Mouse (Mus musculus) spleen, embryonic (tissue): ENCODE data around the gene Tmem256.

Source experiments
- CTCF ChIA-PET: fragments of 350-600 bp; sonication (Branson Sonifier 250); formaldehyde crosslinking; loops from one replicate; lab custom pipeline; 2022; lab: Charles Lee

Gene Tmem256

GRCm38 (mm10) chr11:69807641-69808040 is 30.7 kb upstream of the Tmem256 start:
- CTCF ChIA-PET = interaction anchor here (0.7 kb wide), 1 partner anchor 120 kb away, joined by 6 read pairs; no protein-coding TSS in a partner anchor

GRCm38 (mm10) chr11:69810280-69810679 is 28.0 kb upstream of the Tmem256 start:
- CTCF ChIA-PET = interaction anchor here (0.6 to 0.7 kb wide), 2 partner anchors 156 to 707 kb away, joined by 8 to 24 read pairs; no protein-coding TSS in a partner anchor

DNA sequence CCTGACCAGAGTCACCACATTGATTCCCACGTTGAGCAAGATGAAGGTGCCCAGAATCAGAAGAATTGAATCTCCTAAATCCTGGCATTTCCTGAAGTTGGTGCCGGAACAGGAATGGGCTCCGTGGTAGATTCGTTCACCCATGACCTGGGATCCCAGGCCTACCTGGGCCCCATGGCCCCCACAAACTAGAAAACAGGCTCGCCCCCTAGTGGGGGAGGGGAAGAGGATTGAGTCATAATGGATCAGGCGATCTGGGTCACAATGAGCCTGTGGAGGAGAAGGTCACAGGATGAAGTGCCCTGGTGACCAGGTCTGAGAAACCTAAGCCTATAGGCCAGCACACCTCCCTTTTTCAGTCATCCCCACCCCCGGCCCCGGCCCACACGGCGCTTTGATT is 23.2 kb upstream of the Tmem256 start, which contains the start of gene Gm39566:
Gene Gm39566 (minus strand): TSS at position 144 of the 400 bp plus-strand sequence.
- CTCF ChIA-PET = no interaction called here

- CTCF ChIA-PET = no interaction called here
Observed at GRCm38 (mm10) chr11:69816520-69816919, 21.8 kb upstream of the Tmem256 start.

DNA sequence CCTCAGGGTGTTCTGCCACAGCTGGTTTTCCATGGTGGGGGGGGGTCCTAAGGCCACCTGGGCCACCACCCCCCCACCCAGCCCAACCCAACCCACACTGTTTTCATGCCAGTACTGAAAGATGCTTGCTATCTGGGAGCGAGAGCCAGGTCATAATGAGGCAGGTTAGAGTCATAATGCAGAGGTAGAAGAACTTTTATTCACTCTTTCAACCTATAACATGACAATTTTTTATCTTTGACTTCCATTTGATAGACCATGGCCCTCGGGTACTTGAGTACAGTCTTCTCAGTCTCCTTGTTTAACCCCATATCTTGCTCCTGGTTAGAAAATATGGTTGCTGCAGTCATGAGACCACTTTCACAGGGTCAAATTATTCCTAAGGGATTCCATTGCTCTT is 19.9 kb upstream of the Tmem256 start, which contains the start of gene Spem2:
Gene Spem2 (minus strand): TSS at position 101 of the 400 bp plus-strand sequence.
- CTCF ChIA-PET = no interaction called here

GRCm38 (mm10) chr11:69818871-69819270 is 19.4 kb upstream of the Tmem256 start:
- CTCF ChIA-PET = no interaction called here

DNA sequence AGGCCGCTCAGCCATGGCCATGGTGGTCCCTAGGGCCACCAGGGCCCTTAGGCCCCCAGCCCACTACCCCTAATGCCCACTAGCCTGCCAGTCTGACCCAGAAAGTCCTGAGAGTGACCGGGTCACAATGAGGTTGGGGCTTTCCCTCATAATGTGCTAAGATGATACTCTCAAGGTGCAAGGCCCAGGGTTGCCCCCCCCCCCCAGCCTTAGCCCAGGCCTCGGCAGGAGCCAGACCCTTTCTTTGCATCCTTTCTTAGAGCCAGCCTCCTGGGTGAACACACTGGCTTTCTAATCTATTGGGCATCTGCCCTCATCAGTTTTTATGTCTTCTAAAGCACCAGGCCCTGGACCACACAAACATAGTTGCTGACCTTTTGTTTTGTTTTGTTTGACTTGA is 16.2 kb upstream of the Tmem256 start, which contains the start of gene Spem1:
Gene Spem1 (minus strand): TSS at position 101 of the 400 bp plus-strand sequence.
- CTCF ChIA-PET = interaction anchor here (0.6 kb wide), 1 partner anchor 58 kb away, joined by 3 read pairs; no protein-coding TSS in a partner anchor

DNA sequence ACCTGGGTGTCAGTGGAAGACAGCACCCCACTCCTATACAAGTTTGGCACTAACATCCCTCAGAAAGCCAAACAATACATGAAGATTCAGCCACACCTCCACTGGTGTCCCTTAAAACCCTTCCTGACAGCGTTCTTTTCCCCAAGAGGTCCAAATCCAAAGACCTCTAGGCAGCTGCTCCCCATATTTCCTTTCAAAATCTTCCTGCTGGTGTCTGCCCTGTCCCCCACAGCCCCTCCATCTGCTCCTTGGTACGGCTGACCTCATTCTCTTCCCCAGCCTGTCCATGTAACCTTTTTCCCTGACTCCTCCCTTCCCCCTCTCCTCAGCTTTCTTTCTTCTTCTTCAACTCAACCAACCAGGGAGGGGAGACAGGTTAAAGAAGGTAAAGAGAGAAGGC is 14.9 kb upstream of the Tmem256 start:
- CTCF ChIA-PET = interaction anchor here (0.6 kb wide), 1 partner anchor 127 kb away, joined by 15 read pairs; no protein-coding TSS in a partner anchor

- CTCF ChIA-PET = no interaction called here
Observed at GRCm38 (mm10) chr11:69828832-69829231, 9.5 kb upstream of the Tmem256 start.

DNA sequence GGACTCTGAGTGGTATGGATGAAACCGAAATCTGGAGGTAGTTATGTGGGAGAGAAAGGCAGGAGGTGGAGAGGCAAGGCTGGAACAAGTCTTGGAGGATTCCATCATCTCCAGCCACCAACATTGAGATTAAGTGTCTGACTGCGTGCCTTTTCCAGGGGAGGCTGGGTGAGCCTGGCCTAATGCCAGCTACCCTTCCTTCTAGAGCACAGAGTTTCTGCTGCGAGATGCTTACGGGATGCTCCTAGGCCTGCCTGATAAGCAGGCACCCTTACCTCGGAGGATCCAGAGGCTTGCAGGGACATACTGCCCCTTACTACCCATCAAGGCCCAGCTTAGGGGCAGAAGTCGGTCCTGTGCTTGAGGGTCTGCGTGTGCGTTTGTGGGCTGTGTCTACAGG is 4.8 kb upstream of the Tmem256 start:
- CTCF ChIA-PET = no interaction called here

DNA sequence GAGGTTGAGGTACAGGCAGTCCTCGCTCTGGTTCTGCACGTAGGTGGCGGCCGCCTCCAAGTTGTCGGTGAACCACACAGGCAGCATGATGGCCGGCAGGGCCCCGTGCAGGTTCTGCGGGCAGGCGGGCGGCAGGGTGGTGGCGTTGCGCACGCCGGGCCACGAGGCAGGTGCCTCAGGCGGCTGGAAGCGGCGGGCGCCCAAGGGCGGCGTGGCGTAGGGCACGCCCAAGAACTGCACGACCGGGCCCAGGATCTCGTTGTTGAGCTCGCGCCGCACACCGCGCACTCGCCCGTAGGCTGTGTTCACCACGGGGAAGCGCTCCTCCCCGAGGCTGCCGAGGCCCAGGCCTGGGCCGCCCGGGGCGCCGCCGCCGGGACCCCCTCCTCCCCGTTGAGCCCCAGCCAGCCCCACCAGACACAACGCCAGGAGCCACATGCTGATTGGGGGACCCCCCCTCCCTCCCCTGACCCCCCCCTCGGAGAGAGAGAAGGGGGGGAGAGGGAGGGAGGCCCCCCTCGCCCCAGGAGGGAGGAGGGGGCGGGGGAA is 4.2 kb upstream of the Tmem256 start:
- CTCF ChIA-PET = no interaction called here

DNA sequence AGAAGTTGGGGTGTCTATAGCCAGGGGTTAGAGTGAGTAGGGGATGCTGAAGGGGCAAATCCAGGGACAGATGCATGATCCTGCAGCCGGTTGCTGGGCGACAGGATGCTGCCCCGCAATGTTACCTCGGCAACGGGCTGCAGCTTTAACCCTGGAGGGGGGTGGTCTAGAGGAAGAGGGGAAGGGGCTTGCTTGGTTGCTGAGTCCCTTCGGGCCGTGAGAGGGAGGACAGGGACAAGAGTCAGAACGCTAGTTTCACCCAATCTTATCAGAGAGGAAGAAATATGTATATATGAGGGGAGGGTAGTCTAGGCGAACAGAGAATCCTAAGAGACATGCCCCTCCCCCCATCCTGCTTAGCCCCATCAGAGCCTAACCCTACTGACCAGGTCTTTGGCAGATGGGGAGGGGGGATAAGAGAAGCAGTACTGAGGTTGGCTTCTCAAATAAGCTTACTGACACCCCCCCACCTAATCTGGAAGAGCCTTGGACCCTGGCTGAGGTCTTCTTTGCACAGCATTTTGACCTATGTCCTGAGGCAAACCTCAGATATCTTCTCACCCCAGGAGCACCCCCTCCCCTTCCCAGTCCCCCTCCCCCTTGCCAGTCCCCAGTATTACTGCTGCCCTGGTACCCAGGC is 2.9 kb upstream of the Tmem256 start:
- CTCF ChIA-PET = no interaction called here

DNA sequence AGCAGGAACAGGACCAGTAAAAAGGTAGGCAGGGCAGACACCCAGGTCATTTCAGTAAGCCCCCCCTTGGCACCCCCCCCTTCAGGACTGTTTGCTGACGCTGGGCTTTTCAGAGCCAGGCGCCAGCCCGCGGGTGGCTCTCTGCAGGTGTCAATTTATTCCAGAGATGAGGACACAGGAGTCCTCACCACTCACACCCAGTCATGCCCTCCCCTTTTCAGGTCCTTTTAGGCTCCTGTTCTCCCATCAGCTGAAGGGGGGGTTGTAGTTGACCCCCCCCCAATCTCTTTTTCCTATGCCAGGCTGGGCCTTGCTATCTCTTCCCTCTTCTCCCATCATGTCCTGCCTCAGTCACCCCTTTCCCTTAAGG is 2.4 kb upstream of the Tmem256 start:
- CTCF ChIA-PET = no interaction called here

GRCm38 (mm10) chr11:69836703-69837576 is 1.4 kb upstream of the Tmem256 start:
- CTCF ChIA-PET = interaction anchor here (0.8 kb wide), 1 partner anchor 154 kb away, joined by 3 read pairs; no protein-coding TSS in a partner anchor

- CTCF ChIA-PET = interaction anchor here (0.7 kb wide), 1 partner anchor 34 kb away, joined by 3 read pairs; no protein-coding TSS in a partner anchor
Observed at GRCm38 (mm10) chr11:69837604-69837951, 736 bp upstream of the Tmem256 start, which contains the start of gene Nlgn2. TSS of gene Nlgn2 (minus strand) at chr11:69837784.

GRCm38 (mm10) chr11:69838714-69839104 is 395 bp downstream of the Tmem256 start:
- CTCF ChIA-PET = no interaction called here

GRCm38 (mm10) chr11:69846198-69846680 is 7.9 kb downstream of the Tmem256 start, which contains the start of gene Plscr3:
TSS of gene Plscr3 (plus strand) at chr11:69846376.
- CTCF ChIA-PET = no interaction called here

GRCm38 (mm10) chr11:69846738-69847688 is 8.7 kb downstream of the Tmem256 start:
- CTCF ChIA-PET = no interaction called here

GRCm38 (mm10) chr11:69848021-69848420 is 9.7 kb downstream of the Tmem256 start:
- CTCF ChIA-PET = no interaction called here

DNA sequence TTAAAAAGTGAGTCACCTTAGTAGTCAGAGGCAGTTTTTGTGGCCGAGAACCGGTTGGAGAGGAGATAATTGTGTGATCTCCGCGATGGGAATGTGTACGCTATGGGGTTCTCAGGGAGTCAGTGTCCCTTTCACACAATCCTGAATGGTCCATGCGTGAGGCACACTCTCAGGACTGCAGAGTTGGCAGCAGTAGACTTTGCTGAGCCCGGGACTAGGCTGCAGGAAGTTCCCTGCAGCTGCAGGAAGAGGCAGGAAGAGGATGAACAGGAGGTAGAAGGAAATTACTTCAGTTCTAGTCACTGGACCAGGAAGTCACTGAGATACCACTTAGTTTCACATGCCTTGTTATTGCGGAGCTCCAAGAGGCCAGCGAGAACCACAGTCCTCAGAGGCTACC is 10.8 kb downstream of the Tmem256 start:
- CTCF ChIA-PET = no interaction called here

DNA sequence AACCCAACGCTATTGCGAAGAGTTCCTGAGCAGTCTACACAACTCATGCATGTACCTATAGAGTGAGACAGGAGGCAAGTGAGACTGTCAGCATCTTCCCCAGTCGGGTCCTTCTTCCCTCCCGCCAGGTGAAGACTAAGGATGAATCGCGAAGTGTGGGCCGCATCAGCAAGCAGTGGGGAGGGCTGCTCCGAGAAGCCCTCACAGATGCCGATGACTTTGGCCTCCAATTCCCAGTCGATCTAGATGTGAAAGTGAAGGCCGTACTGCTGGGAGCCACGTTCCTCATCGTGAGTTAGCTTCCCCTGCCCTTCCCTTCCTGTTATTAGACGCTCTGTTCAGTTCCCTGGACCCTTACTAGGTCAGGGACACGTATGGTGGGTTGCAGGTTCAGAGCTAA is 11.6 kb downstream of the Tmem256 start:
- CTCF ChIA-PET = no interaction called here
